Mouse (Mus musculus) midbrain, embryonic 16.5 days (tissue): Measurements from ENCODE around the gene Lclat1. TPM values are rescaled to one million over a fixed set of nuclear protein-coding genes. Genes with fewer than 3 reads are reported as not detected.

Experiments
- ATAC-seq: fragments of 200-750 bp; cut with Nextera tagmentation; 2 replicates; pipeline ENCODE4 v1.8.0; 2017; ENCODE audit warnings: moderate TSS enrichment
- H3K27ac ChIP-seq: fragments of 300-500 bp; sonication (generic); 2 replicates; pipeline ENCODE4 v1.5.1; 2014; ENCODE audit warnings: mild to moderate bottlenecking, low read length, mixed read lengths
- H3K27me3 ChIP-seq: fragments of 300-500 bp; sonication (generic); 2 replicates; pipeline ENCODE4 v1.6.1; 2014; ENCODE audit warnings: low read depth, low read length, mixed read lengths; ENCODE audit not compliant: control insufficient read depth, insufficient read depth
- H3K36me3 ChIP-seq: fragments of 300-500 bp; sonication (generic); 2 replicates; pipeline ENCODE4 v1.6.1; 2014; ENCODE audit warnings: mild to moderate bottlenecking, low read length, moderate library complexity, mixed read lengths; ENCODE audit not compliant: control insufficient read depth, insufficient read depth
- H3K4me1 ChIP-seq: fragments of 300-500 bp; sonication (generic); 2 replicates; pipeline ENCODE4 v1.6.1; 2014; ENCODE audit warnings: mild to moderate bottlenecking, low read length, mixed read lengths; ENCODE audit not compliant: control insufficient read depth, insufficient read depth
- H3K4me2 ChIP-seq: fragments of 300-500 bp; sonication (generic); 2 replicates; pipeline ENCODE4 v1.6.1; 2014; ENCODE audit warnings: mild to moderate bottlenecking, low read length, mixed read lengths
- H3K4me3 ChIP-seq: fragments of 300-500 bp; sonication (generic); 2 replicates; pipeline ENCODE4 v1.5.1; 2014; ENCODE audit warnings: low read depth, mild to moderate bottlenecking, low read length, moderate library complexity, mixed read lengths
- H3K9ac ChIP-seq: fragments of 300-500 bp; sonication (generic); 2 replicates; pipeline ENCODE4 v1.6.1; 2014; ENCODE audit warnings: low read depth, low read length, mixed read lengths
- H3K9me3 ChIP-seq: fragments of 300-500 bp; sonication (generic); replicated peaks from 2 replicates; pipeline ENCODE4 v1.6.1; 2014; ENCODE audit warnings: mild to moderate bottlenecking, low read length, mixed read lengths; ENCODE audit not compliant: control insufficient read depth, poor library complexity, severe bottlenecking
- WGBS: fragments of 180-500 bp; shearing (Covaris S2); extraction: QIAGEN DNeasy Blood & Tissue Kit; methylation state at CpG from one replicate; pipeline ENCODE4 v1.1.7; 2014; 5-methylcytosine and 5-hydroxymethylcytosine counted together
- polyA plus RNA-seq: library from polyadenylated mRNA; unstranded; fragments of >200 nt; fragmentation: Nextera tagmentation; extraction: Ambion mirVana; gene quantifications from 2 replicates; pipeline ENCODE4 v1.2.1, GENCODE M21; 2015

Lclat1 gene
- polyA plus RNA-seq: 12.3 and 14.5 TPM in 2 replicates

- 6% methylated on average over 51 of the region's 51 CpGs for WGBS
- no peaks in the 10 kb centered on the region for H3K9me3 ChIP-seq
- peak within 1 kb of the TSS; percentile 91 for H3K4me3 ChIP-seq
- no peaks in the 10 kb centered on the region for H3K36me3 ChIP-seq
- H3K27ac ChIP-seq: peak within 1 kb of the TSS; percentile 77
- H3K4me1 ChIP-seq: peaks cover 9% of the 10 kb centered on the region
- H3K27me3 ChIP-seq: no peaks in the 10 kb centered on the region
- H3K4me2 ChIP-seq: peak within 1 kb of the TSS; percentile 92
- H3K9ac ChIP-seq: peak within 1 kb of the TSS; percentile 94
- peak; percentile 100 for ATAC-seq
Observed at GRCm38 (mm10) chr17:73107158-73108157, at the start of gene Lclat1. Gene Lclat1 (plus strand): TSS chr17:73107985.

DNA sequence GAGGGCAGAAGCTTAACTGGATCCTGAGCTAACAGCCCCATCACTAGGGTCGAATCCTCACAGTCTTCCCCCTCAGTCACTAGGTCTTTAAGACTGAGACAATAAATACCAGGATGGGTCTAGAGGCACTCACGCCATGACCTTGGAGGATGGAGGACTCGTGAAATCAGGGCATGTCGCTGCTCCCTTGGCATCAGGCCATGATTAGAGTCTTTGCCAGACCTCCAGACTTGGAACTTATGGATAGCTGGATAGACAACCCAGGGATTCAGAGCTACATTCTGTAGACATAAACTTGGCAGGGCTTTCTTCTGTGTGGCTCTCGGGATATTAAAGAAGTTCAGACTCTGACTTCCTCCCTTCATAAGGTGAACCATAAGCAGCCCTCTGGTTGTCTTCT is 49.5 kb upstream of the Lclat1 start:
- H3K4me1 ChIP-seq: peaks cover 2% of the 10 kb centered on the region; the same call in 1 of the 2 replicates
- H3K27ac ChIP-seq: no peak overlapping the region
- H3K9ac ChIP-seq: no peak overlapping the region
- WGBS: 79% methylated on average over 5 of the region's 5 CpGs
- no peaks in the 10 kb centered on the region for H3K9me3 ChIP-seq
- no peaks in the 10 kb centered on the region for H3K36me3 ChIP-seq
- no peak for ATAC-seq
- no peak overlapping the region for H3K4me3 ChIP-seq
- no peak overlapping the region for H3K4me2 ChIP-seq
- H3K27me3 ChIP-seq: no peaks in the 10 kb centered on the region

DNA sequence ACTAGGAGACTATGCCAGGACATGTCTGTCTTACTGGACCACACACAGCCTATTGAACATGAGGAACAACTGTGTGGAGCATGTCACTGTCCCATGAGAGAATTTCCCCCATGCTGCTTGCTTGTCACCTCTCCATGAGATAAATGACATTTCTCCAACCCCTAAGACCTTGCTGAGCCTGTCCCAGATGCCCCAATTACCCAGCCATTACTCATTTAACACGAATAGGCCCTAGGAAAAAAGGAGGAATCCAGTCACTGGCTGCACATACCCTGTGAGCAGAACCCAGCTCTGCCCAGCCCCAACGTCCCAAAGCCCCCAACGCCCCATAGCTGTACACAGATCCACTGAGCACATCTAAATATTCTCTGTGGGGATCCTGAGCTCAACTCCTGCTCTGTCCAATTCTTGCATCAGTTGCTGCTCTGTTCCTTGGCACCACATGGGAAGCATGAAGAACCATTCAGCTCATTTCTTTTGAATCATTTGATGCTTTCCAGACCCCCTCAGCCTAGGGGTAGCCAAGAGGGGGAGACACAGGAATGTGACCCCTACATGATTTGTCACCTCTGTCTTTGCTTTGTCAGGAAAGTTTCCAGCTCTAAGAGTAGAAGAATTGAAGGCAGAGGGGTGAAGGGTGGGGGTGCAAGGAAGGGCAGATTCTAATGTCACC is 47.4 kb upstream of the Lclat1 start:
- no peaks in the 10 kb centered on the region for H3K9me3 ChIP-seq
- no peak overlapping the region for H3K27ac ChIP-seq
- 74% methylated on average over 3 of the region's 3 CpGs for WGBS
- no peak overlapping the region for H3K4me3 ChIP-seq
- H3K4me1 ChIP-seq: no peaks in the 10 kb centered on the region
- no peak for ATAC-seq
- no peaks in the 10 kb centered on the region for H3K27me3 ChIP-seq
- H3K9ac ChIP-seq: no peak overlapping the region
- H3K4me2 ChIP-seq: no peak overlapping the region
- H3K36me3 ChIP-seq: no peaks in the 10 kb centered on the region

DNA sequence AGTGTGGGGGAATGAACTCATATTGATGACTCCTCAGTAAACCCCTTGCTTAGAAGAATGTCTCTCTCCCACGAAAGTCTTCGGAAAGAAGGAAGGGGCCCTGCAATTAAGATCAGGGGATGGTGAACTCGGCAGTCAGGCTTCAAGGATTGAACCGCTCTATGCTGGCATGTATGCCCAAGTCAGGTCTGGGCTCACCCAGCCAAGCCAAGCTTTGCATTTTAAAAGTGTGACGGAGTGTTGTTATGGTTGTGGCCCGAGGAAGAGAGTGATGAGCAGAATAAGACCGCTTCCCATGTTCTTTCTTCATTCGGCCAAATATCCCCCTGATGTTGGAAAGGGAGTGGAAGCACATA is 46.9 kb upstream of the Lclat1 start:
- H3K9me3 ChIP-seq: no peaks in the 10 kb centered on the region
- no peaks in the 10 kb centered on the region for H3K27me3 ChIP-seq
- no peak for ATAC-seq
- no peaks in the 10 kb centered on the region for H3K36me3 ChIP-seq
- H3K4me3 ChIP-seq: no peak overlapping the region
- WGBS: 85% methylated on average over 8 of the region's 8 CpGs
- H3K27ac ChIP-seq: no peak overlapping the region
- H3K9ac ChIP-seq: no peak overlapping the region
- no peak overlapping the region for H3K4me2 ChIP-seq
- no peaks in the 10 kb centered on the region for H3K4me1 ChIP-seq

- H3K4me1 ChIP-seq: no peaks in the 10 kb centered on the region
- H3K4me2 ChIP-seq: no peak overlapping the region
- H3K4me3 ChIP-seq: no peak overlapping the region
- H3K36me3 ChIP-seq: no peaks in the 10 kb centered on the region
- no peaks in the 10 kb centered on the region for H3K9me3 ChIP-seq
- ATAC-seq: no peak
- no peaks in the 10 kb centered on the region for H3K27me3 ChIP-seq
- H3K27ac ChIP-seq: no peak overlapping the region
- WGBS: 83% methylated on average over 1 of the region's 1 CpGs
- no peak overlapping the region for H3K9ac ChIP-seq
Observed at GRCm38 (mm10) chr17:73062701-73063100, 45.1 kb upstream of the Lclat1 start.

GRCm38 (mm10) chr17:73063299-73063698 is 44.5 kb upstream of the Lclat1 start:
- 85% methylated on average over 2 of the region's 2 CpGs for WGBS
- no peak for ATAC-seq

DNA sequence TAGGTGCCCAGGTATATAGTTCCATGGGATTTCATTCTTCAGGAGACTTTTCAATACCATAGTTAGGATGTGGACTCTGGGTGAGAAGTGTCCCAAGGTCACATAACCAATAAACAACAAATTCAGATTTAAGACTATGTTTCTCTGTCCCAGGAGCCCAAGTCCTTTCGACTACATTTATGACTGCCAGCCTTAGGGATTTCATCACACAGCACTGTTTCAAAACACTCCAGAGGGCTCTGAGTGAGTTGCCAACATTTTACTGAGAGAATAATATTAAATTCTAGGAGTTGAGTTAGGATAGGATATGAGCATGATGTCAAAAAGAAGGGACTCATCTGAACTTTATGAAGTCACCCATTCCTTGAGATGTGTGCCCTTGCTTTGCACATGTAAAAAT is 44.0 kb upstream of the Lclat1 start:
- no peak overlapping the region for H3K4me2 ChIP-seq
- whole genome bisulfite sequencing: 85% methylated on average over 1 of the region's 1 CpGs

More at GRCm38 (mm10) chr17:73063299-73063698, 44.5 kb upstream of the Lclat1 start:
- no peak overlapping the region for H3K27ac ChIP-seq
- H3K4me2 ChIP-seq: no peak overlapping the region
- no peaks in the 10 kb centered on the region for H3K27me3 ChIP-seq
- H3K4me3 ChIP-seq: no peak overlapping the region
- H3K9ac ChIP-seq: no peak overlapping the region
- no peaks in the 10 kb centered on the region for H3K4me1 ChIP-seq
- no peaks in the 10 kb centered on the region for H3K36me3 ChIP-seq
- H3K9me3 ChIP-seq: no peaks in the 10 kb centered on the region

DNA sequence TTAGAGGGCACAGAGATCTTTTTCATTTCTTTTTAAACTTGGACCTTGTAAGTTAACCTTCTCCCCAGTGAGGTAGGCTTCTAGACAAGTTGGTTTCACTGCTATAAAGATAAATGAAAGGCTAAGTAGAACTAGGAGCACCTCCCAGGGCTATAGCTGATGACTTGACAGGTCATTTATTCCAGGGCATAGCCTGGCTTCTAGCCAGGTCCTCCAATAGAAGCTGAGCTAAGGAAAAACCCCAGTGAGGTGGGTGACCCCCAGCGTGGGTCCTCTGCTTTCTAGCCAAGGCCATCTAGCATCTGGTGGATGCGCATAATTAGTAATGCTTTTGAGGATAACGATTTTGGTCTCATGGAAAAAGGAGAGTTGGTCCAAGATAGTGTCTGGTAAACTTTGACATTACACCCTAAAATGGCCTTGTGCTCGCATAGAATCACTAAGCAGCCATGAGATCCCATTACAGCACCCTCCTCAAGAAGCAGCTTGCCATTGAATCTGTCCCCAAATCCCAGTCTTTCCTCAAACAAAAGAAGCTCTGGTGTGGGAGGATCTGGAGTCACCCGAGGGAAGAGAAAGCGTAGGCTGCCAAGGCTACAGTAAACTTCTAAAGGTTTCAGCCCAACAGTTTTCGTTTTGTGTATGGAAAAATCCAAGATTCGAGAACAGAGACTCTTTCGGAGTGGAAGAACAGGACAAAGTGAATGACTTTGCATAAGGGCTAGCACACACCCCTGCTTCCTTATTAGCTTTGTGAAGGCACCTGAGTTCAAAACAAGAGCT is 41.2 kb upstream of the Lclat1 start:
- no peak for ATAC-seq
- 79% methylated on average over 9 of the region's 9 CpGs for WGBS

More for the DNA sequence above, 44.0 kb upstream of the Lclat1 start:
- Histone ChIP-seq H3K4me1 (no peaks in the 10 kb centered on the region), H3K9ac (no peak overlapping the region), H3K9me3 (no peaks in the 10 kb centered on the region), H3K27ac (no peak overlapping the region), H3K36me3 (no peaks in the 10 kb centered on the region), H3K27me3 (no peaks in the 10 kb centered on the region), H3K4me3 (no peak overlapping the region)
- ATAC-seq: no peak

More for the DNA sequence above, 41.2 kb upstream of the Lclat1 start:
- H3K27me3 ChIP-seq: no peaks in the 10 kb centered on the region
- no peaks in the 10 kb centered on the region for H3K36me3 ChIP-seq
- H3K27ac ChIP-seq: no peak overlapping the region
- H3K4me2 ChIP-seq: no peak overlapping the region
- H3K9me3 ChIP-seq: no peaks in the 10 kb centered on the region
- no peak overlapping the region for H3K9ac ChIP-seq
- H3K4me3 ChIP-seq: no peak overlapping the region
- no peaks in the 10 kb centered on the region for H3K4me1 ChIP-seq
